Mouse (Mus musculus) midbrain, postnatal 0 days (tissue): Measurements from ENCODE around the gene Ipo9. TPM values are rescaled to one million over a fixed set of nuclear protein-coding genes. Genes with fewer than 3 reads are reported as not detected.

ENCODE experiments used
- ATAC-seq: fragments of 200-750 bp; cut with Nextera tagmentation; 2 replicates; pipeline ENCODE4 v1.8.0; 2017; ENCODE audit warnings: moderate number of reproducible peaks, mild to moderate bottlenecking, moderate TSS enrichment, moderate library complexity; ENCODE audit not compliant: low FRiP score
- DNase-seq: peaks from one replicate; pipeline ENCODE4 v3.0.0-alpha.2; 2015; ENCODE audit warnings: low spot score
- H3K27ac ChIP-seq: fragments of 300-500 bp; sonication (generic); 2 replicates; pipeline ENCODE4 v1.5.1; 2014; ENCODE audit warnings: low read depth, mild to moderate bottlenecking, low read length, mixed read lengths
- H3K27me3 ChIP-seq: fragments of 300-500 bp; sonication (generic); 2 replicates; pipeline ENCODE4 v1.6.1; 2014; ENCODE audit warnings: low read length, control low read depth, mixed read lengths; ENCODE audit not compliant: insufficient read depth
- H3K36me3 ChIP-seq: fragments of 300-500 bp; sonication (generic); 2 replicates; pipeline ENCODE4 v1.6.1; 2014; ENCODE audit warnings: low read length, control low read depth, mixed read lengths; ENCODE audit not compliant: insufficient read depth
- H3K4me1 ChIP-seq: fragments of 300-500 bp; sonication (generic); 2 replicates; pipeline ENCODE4 v1.6.1; 2014; ENCODE audit warnings: mild to moderate bottlenecking, control low read depth, antibody characterized with exemption, low read length, mixed read lengths; ENCODE audit not compliant: insufficient read depth
- H3K4me2 ChIP-seq: fragments of 300-500 bp; sonication (generic); 2 replicates; pipeline ENCODE4 v1.6.1; 2014; ENCODE audit warnings: low read depth, mild to moderate bottlenecking, low read length, mixed read lengths; ENCODE audit not compliant: poor library complexity, severe bottlenecking
- H3K4me3 ChIP-seq: fragments of 300-500 bp; sonication (generic); 2 replicates; pipeline ENCODE4 v1.5.1; 2014; ENCODE audit warnings: low read depth, mild to moderate bottlenecking, low read length, moderate library complexity
- H3K9ac ChIP-seq: fragments of 300-500 bp; sonication (generic); replicated peaks from 2 replicates; pipeline ENCODE4 v1.6.1; 2014; ENCODE audit warnings: mild to moderate bottlenecking, low read length, moderate library complexity, mixed read lengths; ENCODE audit not compliant: poor library complexity, severe bottlenecking
- H3K9me3 ChIP-seq: fragments of 300-500 bp; sonication (generic); 2 replicates; pipeline ENCODE4 v1.6.1; 2016; ENCODE audit warnings: low read length, control low read depth
- CTCF ChIP-seq: IDR thresholded peaks from 2 replicates; pipeline ENCODE4 v1.5.1; 2016; ENCODE audit warnings: antibody characterized with exemption, mild to moderate bottlenecking
- WGBS: fragments of 180-500 bp; shearing (Covaris S2); extraction: QIAGEN DNeasy Blood & Tissue Kit; methylation state at CpG from one replicate; pipeline ENCODE4 v1.1.7; 2014; 5-methylcytosine and 5-hydroxymethylcytosine counted together
- microRNA-seq: library from miRNA; unstranded; fragments of <30 nt; microRNA quantifications from one replicate; pipeline ENCODE4, GENCODE M21; 2016; ENCODE audit warnings: borderline number of aligned reads
- polyA plus RNA-seq: library from polyadenylated mRNA; unstranded; fragments of >200 nt; fragmentation: Nextera tagmentation; extraction: Ambion mirVana; gene quantifications from 2 replicates; pipeline ENCODE4 v1.2.1, GENCODE M21; 2015
- total RNA-seq: library from RNA; depleted of rRNA; stranded (reverse); fragments of >200 nt; gene quantifications from 2 replicates; pipeline ENCODE4 v1.2.3, GENCODE M21; 2014; rRNA removed

The Ipo9 gene
- total and polyA plus RNA-seq, 2 experiments from 2014 or later, result 88.7 to 89.3 TPM

GRCm38 (mm10) chr1:135351953-135352352 is 78.3 kb downstream of the Ipo9 start:
- Histone ChIP-seq H3K4me2 (no peak overlapping the region), H3K9ac (no peak overlapping the region), H3K4me1 (no peaks in the 10 kb centered on the region), H3K36me3 (no peaks in the 10 kb centered on the region), H3K27ac (no peak overlapping the region), H3K9me3 (no peaks in the 10 kb centered on the region), H3K27me3 (no peaks in the 10 kb centered on the region), H3K4me3 (no peak overlapping the region)
- WGBS, result 83% methylated on average over 3 of the region's 3 CpGs
- ATAC-seq, result no peak
- DNase-seq, result no peak
- TF ChIP-seq CTCF, result no peak

DNA sequence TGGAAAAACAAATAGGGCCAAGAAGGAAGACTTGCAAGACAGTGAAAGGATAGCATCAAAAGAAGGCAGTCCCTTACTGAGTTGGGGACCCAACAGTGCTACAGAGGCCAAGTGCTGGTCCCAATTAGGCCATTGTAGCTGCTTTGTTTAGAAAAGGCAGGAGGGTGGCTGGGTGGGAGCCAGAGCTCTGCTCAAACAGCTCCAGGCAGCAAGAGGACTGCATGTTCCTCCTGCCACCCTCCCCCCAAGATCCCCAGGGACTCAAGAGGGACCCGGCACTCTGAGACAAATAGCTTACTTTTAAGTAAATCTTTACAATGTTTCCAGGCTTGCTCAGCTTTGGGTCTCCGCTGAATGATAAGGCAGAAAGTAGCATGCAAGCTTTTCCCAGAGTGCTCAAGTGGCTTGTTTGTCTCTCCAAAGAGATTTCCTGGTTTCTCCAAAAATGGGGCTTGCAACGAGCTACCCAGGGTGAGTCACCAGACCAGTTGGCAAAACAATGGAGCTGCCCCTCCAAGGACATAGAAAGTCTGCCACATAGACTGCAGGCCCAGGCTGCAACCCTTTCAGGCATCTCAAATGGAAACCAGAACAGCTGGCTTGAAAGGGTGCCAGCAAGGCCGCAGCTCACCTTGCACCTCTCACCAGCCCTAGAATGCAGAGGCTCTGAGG is 82.7 kb downstream of the Ipo9 start:
- H3K27ac ChIP-seq, result no peak overlapping the region
- H3K4me1 ChIP-seq, result no peaks in the 10 kb centered on the region
- ATAC-seq (no peak), DNase-seq (no peak)
- H3K27me3 ChIP-seq, result no peaks in the 10 kb centered on the region
- 55% methylated on average over 4 of the region's 4 CpGs for WGBS
- no peak for TF ChIP-seq CTCF
- no peak overlapping the region for H3K9ac ChIP-seq
- no peaks in the 10 kb centered on the region for H3K36me3 ChIP-seq
- no peak overlapping the region for H3K4me2 ChIP-seq
- no peak overlapping the region for H3K4me3 ChIP-seq
- H3K9me3 ChIP-seq, result no peaks in the 10 kb centered on the region

DNA sequence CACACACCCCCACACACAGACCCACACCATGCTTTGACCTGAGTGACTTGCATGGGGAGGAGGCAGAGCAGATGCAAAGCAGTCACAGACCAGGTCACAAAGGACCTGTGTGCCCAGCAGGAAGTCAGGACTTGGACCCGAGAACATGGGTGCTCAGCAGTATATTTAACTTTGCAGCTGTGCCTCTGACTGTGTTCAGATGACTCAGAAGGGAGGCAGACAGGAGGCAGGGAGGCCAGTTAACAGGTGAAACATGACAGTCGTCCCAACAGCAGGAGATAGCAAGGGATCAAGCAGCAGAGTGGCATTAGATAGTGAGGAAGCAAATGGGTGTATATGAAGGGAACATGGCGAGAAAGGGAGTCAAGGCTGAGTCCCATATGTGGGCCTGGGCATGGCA is 83.4 kb downstream of the Ipo9 start:
- 71% methylated on average over 3 of the region's 3 CpGs for WGBS
- H3K4me3 ChIP-seq, result no peak overlapping the region
- DNase-seq (no peak), ATAC-seq (no peak)
- H3K9me3 ChIP-seq, result no peaks in the 10 kb centered on the region
- no peaks in the 10 kb centered on the region for H3K4me1 ChIP-seq
- H3K36me3 ChIP-seq, result no peaks in the 10 kb centered on the region
- TF ChIP-seq CTCF, result no peak
- no peaks in the 10 kb centered on the region for H3K27me3 ChIP-seq
- H3K9ac ChIP-seq, result no peak overlapping the region
- no peak overlapping the region for H3K27ac ChIP-seq
- no peak overlapping the region for H3K4me2 ChIP-seq

DNA sequence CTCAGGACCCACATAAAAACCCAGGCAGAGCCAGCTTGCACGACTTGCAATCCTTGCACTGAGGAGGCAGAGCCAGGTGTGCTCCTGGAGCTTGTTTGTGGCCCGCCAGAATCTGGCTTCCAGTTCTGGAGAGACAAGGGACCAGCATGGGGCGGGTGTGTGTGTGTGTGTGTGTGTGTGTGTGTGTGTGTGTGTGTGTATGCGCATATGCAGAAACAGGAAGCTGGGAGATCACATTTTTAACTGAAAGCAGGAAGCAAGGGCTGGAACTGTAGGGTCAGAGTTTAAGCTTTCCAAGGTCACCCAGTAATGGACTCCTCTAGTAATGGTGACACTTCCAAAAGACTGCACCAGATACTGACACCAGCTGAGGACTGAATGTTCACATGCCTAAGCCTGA is 86.3 kb downstream of the Ipo9 start:
- Histone ChIP-seq H3K4me3 (no peak overlapping the region), H3K4me1 (no peaks in the 10 kb centered on the region), H3K36me3 (no peaks in the 10 kb centered on the region), H3K27me3 (no peaks in the 10 kb centered on the region), H3K4me2 (no peak overlapping the region), H3K27ac (no peak overlapping the region), H3K9ac (no peak overlapping the region), H3K9me3 (no peaks in the 10 kb centered on the region)
- no peak for TF ChIP-seq CTCF
- ATAC-seq (no peak), DNase-seq (no peak)
- 68% methylated on average over 4 of the region's 4 CpGs for WGBS

GRCm38 (mm10) chr1:135341947-135342346 is 88.4 kb downstream of the Ipo9 start:
- H3K4me1 ChIP-seq, result no peaks in the 10 kb centered on the region
- DNase-seq, result no peak
- no peak overlapping the region for H3K4me2 ChIP-seq
- H3K9ac ChIP-seq, result no peak overlapping the region
- H3K27me3 ChIP-seq, result no peaks in the 10 kb centered on the region
- 79% methylated on average over 8 of the region's 8 CpGs for WGBS
- no peak overlapping the region for H3K4me3 ChIP-seq
- ATAC-seq, result no peak
- no peaks in the 10 kb centered on the region for H3K9me3 ChIP-seq
- TF ChIP-seq CTCF, result no peak
- no peak overlapping the region for H3K27ac ChIP-seq
- no peaks in the 10 kb centered on the region for H3K36me3 ChIP-seq

Small RNAs within 50 kb of the gene (microRNA-seq; reads per million reads assigned to microRNA genes)
- gene Mir1231, result 1.0 reads per million

Other genes starting within 250 kb of the Ipo9 start
- gene Elf3, start 171.9 kb downstream of the Ipo9 start, total RNA-seq, result 0.14 and 0.77 TPM in 2 replicates
- 0.36 and 0.60 TPM in 2 replicates for gene Elf3, start 171.9 kb downstream of the Ipo9 start, polyA plus RNA-seq
- 76.3 and 79.7 TPM in 2 replicates for gene Rnpep, start 146.4 kb downstream of the Ipo9 start, total RNA-seq
- gene Rnpep, start 146.4 kb downstream of the Ipo9 start, polyA plus RNA-seq, result 49.2 and 52.4 TPM in 2 replicates
- gene Timm17a, start 116.7 kb downstream of the Ipo9 start, total RNA-seq, result 19.0 and 34.4 TPM in 2 replicates
- gene Timm17a, start 116.7 kb downstream of the Ipo9 start, polyA plus RNA-seq, result 165 and 166 TPM in 2 replicates
- 0.16 TPM in 1 of 2 replicates, not detected in the other for gene Lmod1, start 105.7 kb downstream of the Ipo9 start, total RNA-seq
- 0.26 and 0.35 TPM in 2 replicates for gene Lmod1, start 105.7 kb downstream of the Ipo9 start, polyA plus RNA-seq
- 129 and 133 TPM in 2 replicates for gene Shisa4, start 55.3 kb downstream of the Ipo9 start, total RNA-seq
- gene Shisa4, start 55.3 kb downstream of the Ipo9 start, polyA plus RNA-seq, result 141 and 146 TPM in 2 replicates
- 99.1 and 109 TPM in 2 replicates for gene Nav1, start 176.8 kb upstream of the Ipo9 start, total RNA-seq
- 37.3 and 46.5 TPM in 2 replicates for gene Nav1, start 176.8 kb upstream of the Ipo9 start, polyA plus RNA-seq